Mouse (Mus musculus): ENCODE data around the gene Iqcc. TPM values are rescaled to one million over a fixed set of nuclear protein-coding genes. Genes with fewer than 3 reads are reported as not detected.

Iqcc gene
- polyA plus RNA-seq, 1 experiment from 2014 or later: 38.2 TPM

GRCm38 (mm10) chr4:129584370-129584769 is 34.5 kb downstream of the Iqcc start:
- Histone ChIP-seq H3K27ac (ENCODE audit: low read length) (peak overlapping the region; percentile 84), H3K9ac (replicated peaks; ENCODE audit: low read length) (peak overlapping the region; percentile 72), H3K36me3 (ENCODE audit: insufficient read depth, low read length) (no peaks in the 10 kb centered on the region), H3K4me3 (ENCODE audit: low read length) (peak overlapping the region; percentile 59), H3K27me3 (ENCODE audit: insufficient read depth, low read length) (no peaks in the 10 kb centered on the region), H3K9me3 (ENCODE audit: low read length) (no peaks in the 10 kb centered on the region), H3K4me1 (ENCODE audit: insufficient read depth, low read length) (peaks cover 16% of the 10 kb centered on the region), H3K4me2 (replicated peaks; ENCODE audit: low read depth, low read length) (peak overlapping the region; percentile 81)
- ATAC-seq (ENCODE audit: low FRiP score, low TSS enrichment): no peak
- 71% methylated on average over 1 of the region's 1 CpGs for WGBS

DNA sequence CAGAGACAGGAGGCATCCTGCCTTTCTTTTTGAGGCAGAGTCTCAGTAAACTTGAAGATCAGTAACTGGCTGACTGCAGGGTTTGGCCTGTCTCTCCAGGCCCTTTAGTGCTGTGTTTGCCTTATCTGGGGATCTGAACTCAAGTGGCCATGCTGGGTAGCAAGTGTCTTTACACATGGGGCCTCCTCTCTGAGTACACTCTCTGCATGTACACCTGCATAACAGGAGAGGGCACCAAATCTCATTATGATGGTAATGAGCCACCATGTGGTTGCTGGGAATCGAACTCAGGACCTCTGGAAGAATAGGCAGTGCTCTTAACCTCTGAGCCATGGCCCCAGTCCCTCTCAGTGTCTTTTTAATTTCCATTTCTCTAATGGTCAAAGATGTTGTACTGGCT is 36.6 kb downstream of the Iqcc start:
- no peak for ATAC-seq (ENCODE audit: low FRiP score, low TSS enrichment)

GRCm38 (mm10) chr4:129580347-129580746 is 38.6 kb downstream of the Iqcc start:
- Histone ChIP-seq H3K36me3 (ENCODE audit: insufficient read depth, low read length) (no peaks in the 10 kb centered on the region), H3K4me3 (ENCODE audit: low read length) (no peak overlapping the region), H3K4me2 (replicated peaks; ENCODE audit: low read depth, low read length) (no peak overlapping the region), H3K4me1 (ENCODE audit: insufficient read depth, low read length) (peaks cover 23% of the 10 kb centered on the region), H3K9me3 (ENCODE audit: low read length) (no peaks in the 10 kb centered on the region), H3K9ac (replicated peaks; ENCODE audit: low read length) (no peak overlapping the region), H3K27me3 (ENCODE audit: insufficient read depth, low read length) (no peaks in the 10 kb centered on the region), H3K27ac (ENCODE audit: low read length) (0 out of 2 replicates have a peak overlapping the region, but pooled peaks have one; percentile 48)
- WGBS: 64% methylated on average over 7 of the region's 7 CpGs
- no peak for ATAC-seq (ENCODE audit: low FRiP score, low TSS enrichment)

More for the DNA sequence above, 36.6 kb downstream of the Iqcc start:
- no peaks in the 10 kb centered on the region for H3K27me3 ChIP-seq (ENCODE audit: insufficient read depth, low read length)
- no peaks in the 10 kb centered on the region for H3K36me3 ChIP-seq (ENCODE audit: insufficient read depth, low read length)
- H3K4me2 ChIP-seq (replicated peaks; ENCODE audit: low read depth, low read length): no peak overlapping the region
- peaks cover 18% of the 10 kb centered on the region for H3K4me1 ChIP-seq (ENCODE audit: insufficient read depth, low read length)
- no peak overlapping the region for H3K4me3 ChIP-seq (ENCODE audit: low read length)
- no peak overlapping the region for H3K9ac ChIP-seq (replicated peaks; ENCODE audit: low read length)
- no peak overlapping the region for H3K27ac ChIP-seq (ENCODE audit: low read length)
- 77% methylated on average over 1 of the region's 1 CpGs for WGBS
- no peaks in the 10 kb centered on the region for H3K9me3 ChIP-seq (ENCODE audit: low read length)

DNA sequence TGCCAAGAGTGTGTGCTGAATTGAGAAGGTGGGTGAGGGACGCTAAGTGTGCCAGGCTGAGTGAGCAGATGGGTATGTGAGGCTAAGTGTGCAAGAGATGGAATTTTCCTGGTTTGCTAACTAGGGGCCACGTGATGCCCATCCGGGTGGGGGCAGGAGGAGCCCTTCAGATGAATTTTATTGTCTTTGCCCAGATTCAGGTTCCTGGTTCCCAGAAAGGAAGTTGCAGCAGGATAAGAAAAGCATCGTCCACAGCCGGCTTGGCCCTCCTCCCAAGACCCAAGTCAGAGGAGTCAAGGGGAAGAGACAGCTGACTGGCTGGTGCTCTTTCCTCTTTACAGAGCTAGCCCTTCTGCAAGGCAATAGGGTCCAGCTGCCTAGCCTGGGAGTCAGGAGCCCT is 40.4 kb downstream of the Iqcc start, which contains the start of gene Fam167b:
TSS of gene Fam167b (minus strand) at position 84 of the 400 bp plus-strand sequence.
- no peak for ATAC-seq (ENCODE audit: low FRiP score, low TSS enrichment)
- Histone ChIP-seq H3K9ac (replicated peaks; ENCODE audit: low read length) (peak within 1 kb of the TSS; percentile 56), H3K27me3 (ENCODE audit: insufficient read depth, low read length) (no peaks in the 10 kb centered on the region), H3K4me3 (ENCODE audit: low read length) (peak within 1 kb of the TSS; percentile 34), H3K4me1 (ENCODE audit: insufficient read depth, low read length) (peaks cover 17% of the 10 kb centered on the region), H3K36me3 (ENCODE audit: insufficient read depth, low read length) (no peaks in the 10 kb centered on the region), H3K4me2 (replicated peaks; ENCODE audit: low read depth, low read length) (peak within 1 kb of the TSS; percentile 41), H3K27ac (ENCODE audit: low read length) (peak within 1 kb of the TSS; percentile 52), H3K9me3 (ENCODE audit: low read length) (no peaks in the 10 kb centered on the region)
- 72% methylated on average over 5 of the region's 5 CpGs for WGBS

DNA sequence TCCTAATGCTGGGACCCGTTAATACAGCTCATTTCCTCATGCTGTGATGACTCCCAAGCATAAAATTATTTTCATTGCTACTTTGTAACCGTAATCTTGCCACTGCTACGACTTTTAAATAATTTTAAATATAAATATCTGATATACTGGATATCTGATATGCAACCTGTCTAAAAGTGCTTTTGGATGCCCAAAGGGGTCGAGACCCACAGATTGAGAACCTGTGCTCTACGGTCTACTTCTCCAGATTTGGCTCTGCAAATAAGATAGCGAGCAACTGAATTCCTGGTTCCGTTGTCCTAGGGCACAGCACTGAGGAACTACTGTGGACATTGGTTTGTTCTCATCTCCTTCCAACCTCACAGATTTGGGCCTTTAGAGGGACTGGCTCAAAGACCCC is 41.2 kb downstream of the Iqcc start:
- Histone ChIP-seq H3K9me3 (ENCODE audit: low read length) (no peaks in the 10 kb centered on the region), H3K27ac (ENCODE audit: low read length) (peak overlapping the region; percentile 46; the same call in 1 of the 2 replicates), H3K4me2 (replicated peaks; ENCODE audit: low read depth, low read length) (peak overlapping the region; percentile 41), H3K36me3 (ENCODE audit: insufficient read depth, low read length) (no peaks in the 10 kb centered on the region), H3K27me3 (ENCODE audit: insufficient read depth, low read length) (no peaks in the 10 kb centered on the region), H3K9ac (replicated peaks; ENCODE audit: low read length) (peak overlapping the region; percentile 56; the same call in 1 of the 2 replicates), H3K4me1 (ENCODE audit: insufficient read depth, low read length) (peaks cover 17% of the 10 kb centered on the region), H3K4me3 (ENCODE audit: low read length) (peak overlapping the region; percentile 34)
- 73% methylated on average over 7 of the region's 7 CpGs for WGBS
- ATAC-seq (ENCODE audit: low FRiP score, low TSS enrichment): no peak

- H3K27me3 ChIP-seq (ENCODE audit: insufficient read depth, low read length): no peaks in the 10 kb centered on the region
- peak overlapping the region; percentile 34 for H3K4me3 ChIP-seq (ENCODE audit: low read length)
- peak overlapping the region; percentile 56 for H3K9ac ChIP-seq (replicated peaks; ENCODE audit: low read length)
These were observed 41.9 kb downstream of the Iqcc start for GRCm38 (mm10) chr4:129576863-129577491.

DNA sequence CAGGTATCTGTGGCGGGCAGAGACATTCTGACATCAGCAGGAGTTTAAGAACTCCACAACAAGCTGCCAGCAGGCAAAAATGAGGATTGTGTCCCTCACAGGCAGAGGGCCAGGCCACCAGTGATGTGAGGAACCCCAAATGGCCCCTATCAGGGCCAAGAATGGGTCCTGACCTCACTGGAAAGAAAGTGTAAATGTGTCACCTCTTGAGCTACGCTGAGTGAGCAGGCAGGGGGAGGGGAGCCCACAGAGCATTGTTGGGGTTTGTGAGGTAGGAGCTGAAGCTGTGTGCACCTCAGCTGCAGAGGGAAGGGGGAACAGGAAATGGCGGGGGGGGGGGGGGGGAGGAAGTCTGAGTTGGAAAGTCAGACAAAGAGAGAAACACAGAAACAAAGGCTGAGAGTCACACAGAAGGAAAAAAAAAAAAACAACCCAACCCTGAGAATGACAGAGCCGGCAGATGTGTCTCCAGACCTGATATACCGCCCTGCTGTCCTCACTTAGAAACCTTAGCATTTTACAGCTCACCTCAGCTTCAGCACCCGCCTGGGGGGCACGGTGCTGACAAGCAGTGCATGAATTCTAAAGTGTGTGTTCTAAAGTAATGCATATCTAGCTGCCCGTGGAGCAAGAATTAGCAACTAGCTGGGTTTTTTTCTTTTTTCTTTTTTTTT is 43.6 kb downstream of the Iqcc start:
- peak overlapping the region; percentile 53; the same call in 1 of the 2 replicates for H3K9ac ChIP-seq (replicated peaks; ENCODE audit: low read length)
- H3K36me3 ChIP-seq (ENCODE audit: insufficient read depth, low read length): no peaks in the 10 kb centered on the region
- ATAC-seq (ENCODE audit: low FRiP score, low TSS enrichment): peak; percentile 53
- H3K4me2 ChIP-seq (replicated peaks; ENCODE audit: low read depth, low read length): peak overlapping the region; percentile 31; the same call in 1 of the 2 replicates
- H3K4me3 ChIP-seq (ENCODE audit: low read length): no peak overlapping the region; the same call in 1 of the 2 replicates
- no peaks in the 10 kb centered on the region for H3K27me3 ChIP-seq (ENCODE audit: insufficient read depth, low read length)
- no peaks in the 10 kb centered on the region for H3K9me3 ChIP-seq (ENCODE audit: low read length)
- H3K27ac ChIP-seq (ENCODE audit: low read length): peak overlapping the region; percentile 79
- H3K4me1 ChIP-seq (ENCODE audit: insufficient read depth, low read length): peaks cover 16% of the 10 kb centered on the region
- 18% methylated on average over 7 of the region's 8 CpGs for WGBS

More at GRCm38 (mm10) chr4:129576863-129577491, 41.9 kb downstream of the Iqcc start:
- ATAC-seq (ENCODE audit: low FRiP score, low TSS enrichment): no peak; the same call in 1 of the 2 replicates
- Histone ChIP-seq H3K9me3 (ENCODE audit: low read length) (no peaks in the 10 kb centered on the region), H3K36me3 (ENCODE audit: insufficient read depth, low read length) (no peaks in the 10 kb centered on the region), H3K4me2 (replicated peaks; ENCODE audit: low read depth, low read length) (peak overlapping the region; percentile 41), H3K4me1 (ENCODE audit: insufficient read depth, low read length) (peaks cover 17% of the 10 kb centered on the region), H3K27ac (ENCODE audit: low read length) (no peak overlapping the region)
- 34% methylated on average over 21 of the region's 21 CpGs for WGBS

DNA sequence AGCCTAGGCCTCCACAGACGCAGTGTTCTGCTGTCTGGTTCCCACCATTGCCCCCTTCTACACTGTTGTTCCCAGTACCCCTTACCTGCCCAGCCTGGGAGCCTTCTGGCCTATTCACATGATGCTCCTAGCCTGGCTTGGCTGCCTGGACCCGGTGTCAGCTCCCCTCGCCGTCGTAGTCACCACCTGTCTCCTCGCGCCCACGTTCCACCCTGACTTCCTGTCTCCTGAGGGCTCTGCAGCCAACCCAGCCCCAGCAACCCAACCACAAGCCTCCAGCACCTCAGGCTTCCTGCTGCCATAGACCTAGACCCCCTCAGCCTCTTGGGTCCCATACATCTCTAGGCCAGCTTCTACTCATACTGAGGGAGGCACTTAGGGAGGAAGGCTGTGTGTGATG is 45.5 kb downstream of the Iqcc start, which contains the start of gene Lck:
TSS of gene Lck (minus strand) at position 212 of the 400 bp plus-strand sequence.
- WGBS: 93% methylated on average over 8 of the region's 8 CpGs

GRCm38 (mm10) chr4:129573093-129573370 is 45.9 kb downstream of the Iqcc start:
- H3K27me3 ChIP-seq (ENCODE audit: insufficient read depth, low read length): no peaks in the 10 kb centered on the region
- H3K9ac ChIP-seq (replicated peaks; ENCODE audit: low read length): no peak overlapping the region
- ATAC-seq (ENCODE audit: low FRiP score, low TSS enrichment): no peak
- 84% methylated on average over 4 of the region's 4 CpGs for WGBS
- H3K4me2 ChIP-seq (replicated peaks; ENCODE audit: low read depth, low read length): no peak overlapping the region
- peak overlapping the region; percentile 54 for H3K27ac ChIP-seq (ENCODE audit: low read length)
- H3K4me3 ChIP-seq (ENCODE audit: low read length): no peak overlapping the region
- no peaks in the 10 kb centered on the region for H3K36me3 ChIP-seq (ENCODE audit: insufficient read depth, low read length)
- peaks cover 13% of the 10 kb centered on the region for H3K4me1 ChIP-seq (ENCODE audit: insufficient read depth, low read length)
- H3K9me3 ChIP-seq (ENCODE audit: low read length): no peaks in the 10 kb centered on the region

More for the DNA sequence above, 45.5 kb downstream of the Iqcc start, which contains the start of gene Lck:
- ATAC-seq (ENCODE audit: low FRiP score, low TSS enrichment): no peak
- no peak within 1 kb of the TSS for H3K4me2 ChIP-seq (replicated peaks; ENCODE audit: low read depth, low read length)
- H3K4me3 ChIP-seq (ENCODE audit: low read length): no peak within 1 kb of the TSS
- H3K27ac ChIP-seq (ENCODE audit: low read length): peak within 1 kb of the TSS; percentile 54
- no peak within 1 kb of the TSS for H3K9ac ChIP-seq (replicated peaks; ENCODE audit: low read length)
- peaks cover 13% of the 10 kb centered on the region for H3K4me1 ChIP-seq (ENCODE audit: insufficient read depth, low read length)
- H3K36me3 ChIP-seq (ENCODE audit: insufficient read depth, low read length): no peaks in the 10 kb centered on the region
- no peaks in the 10 kb centered on the region for H3K27me3 ChIP-seq (ENCODE audit: insufficient read depth, low read length)
- H3K9me3 ChIP-seq (ENCODE audit: low read length): no peaks in the 10 kb centered on the region

All from kidney, embryonic 16.5 days (tissue).